Comparison of ENCODE assay signal across 10 mouse cellular contexts in the genomic region with DNA sequence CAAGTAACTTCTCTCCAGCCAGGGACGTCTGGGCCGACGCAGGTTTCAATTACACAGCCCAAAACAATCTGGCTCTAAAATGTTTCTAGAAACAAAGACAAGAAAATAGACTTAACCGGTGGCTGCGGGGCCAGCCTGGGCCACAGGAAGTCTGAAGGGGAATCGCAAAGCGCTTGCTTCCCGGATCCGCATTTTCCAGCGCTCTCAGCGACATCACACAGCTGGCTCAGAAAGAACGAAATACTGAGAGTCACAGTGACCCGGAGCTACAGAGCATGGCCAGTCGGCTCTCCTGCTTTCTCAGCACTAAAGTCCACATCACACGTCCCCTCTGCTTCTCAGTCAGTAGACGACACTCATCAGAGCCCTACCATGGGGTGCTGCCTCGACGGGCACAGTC. TPM values are rescaled to one million over a fixed set of nuclear protein-coding genes. Genes with fewer than 3 reads are reported as not detected.
DNase-seq lines count a peak whose midpoint lies in the region; ATAC-seq and TF ChIP-seq lines count a peak whose summit lies in the region.
"Had no signal": no experiment of that assay in that cellular context is flagged by ENCODE, and none has a peak within 500 bp of the region (broad histone marks: within the 10 kb centered on the region; RNA-seq: fewer than 3 reads in every experiment).

No protein-coding gene starts in this region.

- TF ChIP-seq EP300 in heart, postnatal 0 days (IDR thresholded peaks at IDR 0.05; ENCODE audit: low read depth): no peak

- H3K27ac ChIP-seq in embryonic facial prominence, embryonic 10.5 days (replicated peaks): peak overlapping the region; percentile 45; the same call in 1 of the 2 replicates
- peak overlapping the region; percentile 58 for H3K27ac ChIP-seq in heart, postnatal 0 days (ENCODE audit: low read depth)

- 0 out of 2 replicates have a peak overlapping the region, but pooled peaks have one; percentile 21 for H3K4me2 ChIP-seq in heart, postnatal 0 days (ENCODE audit: low read depth, low read length)

- no peak for TF ChIP-seq CTCF in heart, postnatal 0 days (IDR thresholded peaks at IDR 0.05; ENCODE audit: low read depth)

- no peaks in the 10 kb centered on the region for H3K27me3 ChIP-seq in embryonic facial prominence, embryonic 10.5 days (replicated peaks; ENCODE audit: low read depth, poor library complexity, severe bottlenecking)
- no peaks in the 10 kb centered on the region for H3K27me3 ChIP-seq in heart, postnatal 0 days (ENCODE audit: control insufficient read depth, insufficient read depth, low read length)
- H3K27me3 ChIP-seq: CH12.LX had no signal

- no peaks in the 10 kb centered on the region for H3K9me3 ChIP-seq in embryonic facial prominence, embryonic 10.5 days
- H3K9me3 ChIP-seq in heart, postnatal 0 days (replicated peaks; ENCODE audit: control insufficient read depth, low read length): no peaks in the 10 kb centered on the region

- intact Hi-C loops in heart, postnatal 25 days (cut with DNase I): no loop called here

- peak; percentile 49 to 62 for DNase-seq in heart, adult 9 months (ENCODE audit: low spot score in 2 of 2)
- no peak for DNase-seq in heart, postnatal 25 days (ENCODE audit: low spot score)
- DNase-seq in embryonic facial prominence, embryonic 10.5 days (ENCODE audit: low spot score): no peak
- DNase-seq in heart, postnatal 0 days (ENCODE audit: low spot score): no peak
- peak; percentile 76 for DNase-seq in kidney, postnatal 14 days
- no peak for DNase-seq in left cerebral cortex, adult 8-10 months (ENCODE audit: low spot score in 2 of 2)
- DNase-seq in urinary bladder, postnatal 14 days (ENCODE audit: low spot score): no peak
- DNase-seq in embryo, embryonic 10.5 days (ENCODE audit: low spot score): no peak
- DNase-seq: cerebellum, postnatal 10 days had no signal

- 81% methylated on average over 18 of the region's 18 CpGs for WGBS in embryonic facial prominence, embryonic 10.5 days
- WGBS in heart, postnatal 0 days: 60% methylated on average over 18 of the region's 18 CpGs

- no peak for ATAC-seq in heart, postnatal 0 days (ENCODE audit: insufficient read depth, low read depth)

- H3K4me3 ChIP-seq in embryonic facial prominence, embryonic 10.5 days: no peak overlapping the region
- no peak overlapping the region for H3K4me3 ChIP-seq in heart, postnatal 0 days (ENCODE audit: low read depth, low read length)

- peaks cover 44% of the 10 kb centered on the region for H3K4me1 ChIP-seq in embryonic facial prominence, embryonic 10.5 days
- peaks cover 33% of the 10 kb centered on the region for H3K4me1 ChIP-seq in heart, postnatal 0 days (ENCODE audit: control insufficient read depth, insufficient read depth)

- no peak overlapping the region for H3K9ac ChIP-seq in heart, postnatal 0 days (replicated peaks; ENCODE audit: low read depth, low read length)

- H3K36me3 ChIP-seq in embryonic facial prominence, embryonic 10.5 days (replicated peaks): peaks cover 13% of the 10 kb centered on the region
- H3K36me3 ChIP-seq in heart, postnatal 0 days (replicated peaks; ENCODE audit: control insufficient read depth, insufficient read depth, low read length): no peaks in the 10 kb centered on the region; the same call in 1 of the 2 replicates

RNA-seq across cellular contexts. Expression of gene Coro1c, which starts 17.7 kb away (rescaled TPM):
- total RNA-seq in heart, postnatal 25 days (2021): 10 to 100 TPM; 34.5 to 35.2 TPM
- 178 and 198 TPM in 2 replicates for polyA plus RNA-seq in embryonic facial prominence, embryonic 10.5 days (2016; fragmentation: Nextera tagmentation; extraction: Ambion mirVana)
- total RNA-seq in heart, postnatal 0 days (2014; rRNA removed; ENCODE audit: low replicate concordance): 78.2 and 93.4 TPM in 2 replicates
- polyA plus RNA-seq in heart, postnatal 0 days (2015; fragmentation: Nextera tagmentation; extraction: Ambion mirVana): 40.0 and 46.6 TPM in 2 replicates
- 10 to 100 TPM; 76.3 to 95.4 (median 86.2) TPM for total RNA-seq in left cerebral cortex, adult 8-10 months (2022)

RNA-seq across cellular contexts. Expression of gene Selplg, which starts 58.4 kb away (rescaled TPM):
- total RNA-seq in heart, postnatal 25 days (2021): 1 to 10 TPM; 2.4 to 3.6 TPM
- 0.58 and 0.83 TPM in 2 replicates for polyA plus RNA-seq in embryonic facial prominence, embryonic 10.5 days (2016; fragmentation: Nextera tagmentation; extraction: Ambion mirVana)
- total RNA-seq in heart, postnatal 0 days (2014; rRNA removed; ENCODE audit: low replicate concordance): 1.6 and 5.0 TPM in 2 replicates
- 1.2 and 1.7 TPM in 2 replicates for polyA plus RNA-seq in heart, postnatal 0 days (2015; fragmentation: Nextera tagmentation; extraction: Ambion mirVana)
- total RNA-seq in left cerebral cortex, adult 8-10 months (2022): 10 to 100 TPM; 26.2 to 60.3 (median 40.2) TPM

Comparison
In these comparisons a context has a peak if more than half of its experiments do, and no peak if none do; other contexts are left out.
1. DNase-seq: peak in heart, adult 9 months (2 of 2) and kidney, postnatal 14 days (single experiment); none in heart, postnatal 25 days (single experiment), embryonic facial prominence, embryonic 10.5 days (single experiment), heart, postnatal 0 days (single experiment), left cerebral cortex, adult 8-10 months (0 of 2), urinary bladder, postnatal 14 days (single experiment) and embryo, embryonic 10.5 days (single experiment).